Mouse (Mus musculus): Measurements from ENCODE around the gene Wasf3. TPM values are rescaled to one million over a fixed set of nuclear protein-coding genes. Genes with fewer than 3 reads are reported as not detected.
"Not testable (repeated sequence)": the region's sequence is repeated elsewhere in the genome, so short reads cannot be mapped to it uniquely, and the experiment has no call there.

The Wasf3 gene
- polyA plus RNA-seq, 1 experiment: 35.7 TPM

GRCm38 (mm10) chr5:146451592-146452254, 66.9 kb downstream of the Wasf3 start:
- no peak for TF ChIP-seq CTCF (IDR thresholded peaks at IDR 0.05; ENCODE audit: borderline replicate concordance, extremely low read depth, insufficient read depth, insufficient read length)
- TF ChIP-seq POLR2A (IDR thresholded peaks at IDR 0.05; ENCODE audit: borderline replicate concordance, extremely low read depth, insufficient read depth, insufficient read length, poor library complexity, severe bottlenecking): no peak
- DNase-seq (ENCODE audit: low read depth): peak; percentile 31

DNA sequence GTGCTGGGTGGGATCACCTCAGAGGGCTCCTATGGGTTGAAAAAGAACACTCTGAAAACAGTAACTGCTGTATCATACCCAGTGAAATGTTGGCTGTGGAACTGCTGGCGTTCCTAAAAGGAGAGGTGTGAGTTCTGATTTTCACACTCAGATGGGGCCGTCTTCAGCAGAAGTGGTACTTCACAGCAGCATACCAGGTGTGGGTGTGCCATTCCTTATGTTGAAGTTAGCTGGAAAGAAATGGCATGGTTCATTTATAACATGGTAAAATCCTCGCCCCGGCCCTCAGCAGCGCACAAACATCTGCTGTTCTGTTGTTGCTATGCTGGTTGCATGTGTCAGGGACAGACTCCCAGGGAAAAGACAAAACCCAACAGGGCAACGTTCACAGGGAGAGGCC, 68.8 kb downstream of the Wasf3 start:
- TF ChIP-seq CTCF (IDR thresholded peaks at IDR 0.05; ENCODE audit: borderline replicate concordance, extremely low read depth, insufficient read depth, insufficient read length): no peak
- TF ChIP-seq POLR2A (IDR thresholded peaks at IDR 0.05; ENCODE audit: borderline replicate concordance, extremely low read depth, insufficient read depth, insufficient read length, poor library complexity, severe bottlenecking): no peak
- DNase-seq (ENCODE audit: low read depth): no peak

- DNase-seq (ENCODE audit: low read depth): no peak
- TF ChIP-seq POLR2A (IDR thresholded peaks at IDR 0.05; ENCODE audit: borderline replicate concordance, extremely low read depth, insufficient read depth, insufficient read length, poor library complexity, severe bottlenecking) (no peak), CTCF (IDR thresholded peaks at IDR 0.05; ENCODE audit: borderline replicate concordance, extremely low read depth, insufficient read depth, insufficient read length) (no peak)
Observed at GRCm38 (mm10) chr5:146461612-146462011, 76.8 kb downstream of the Wasf3 start.

DNA sequence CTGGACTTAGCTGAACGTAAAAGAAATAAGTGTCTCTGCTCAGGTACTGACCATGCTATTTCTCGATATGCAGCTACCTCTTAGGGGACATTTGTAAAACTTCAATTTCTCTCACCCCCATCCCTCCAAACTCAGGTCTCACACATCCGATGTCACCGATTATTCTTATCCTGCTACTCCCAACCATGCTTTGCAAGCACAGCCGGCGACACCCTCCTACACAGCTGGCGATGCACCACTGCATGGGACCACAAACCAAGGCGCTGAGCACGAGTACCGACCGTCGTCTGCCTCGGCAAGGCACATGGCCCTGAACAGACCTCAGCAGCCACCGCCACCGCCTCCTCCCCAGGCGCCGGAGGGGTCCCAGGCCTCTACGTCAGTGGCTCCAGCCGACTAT, 81.9 kb downstream of the Wasf3 start:
- DNase-seq (ENCODE audit: low read depth): no peak
- TF ChIP-seq CTCF (IDR thresholded peaks at IDR 0.05; ENCODE audit: borderline replicate concordance, extremely low read depth, insufficient read depth, insufficient read length) (no peak), POLR2A (IDR thresholded peaks at IDR 0.05; ENCODE audit: borderline replicate concordance, extremely low read depth, insufficient read depth, insufficient read length, poor library complexity, severe bottlenecking) (no peak)

- no peak for DNase-seq (ENCODE audit: low read depth)
- TF ChIP-seq CTCF (IDR thresholded peaks at IDR 0.05; ENCODE audit: borderline replicate concordance, extremely low read depth, insufficient read depth, insufficient read length) (no peak), POLR2A (IDR thresholded peaks at IDR 0.05; ENCODE audit: borderline replicate concordance, extremely low read depth, insufficient read depth, insufficient read length, poor library complexity, severe bottlenecking) (no peak)
Observed at GRCm38 (mm10) chr5:146468311-146468710, 83.5 kb downstream of the Wasf3 start.

- DNase-seq (ENCODE audit: low read depth): no peak
- TF ChIP-seq CTCF (IDR thresholded peaks at IDR 0.05; ENCODE audit: borderline replicate concordance, extremely low read depth, insufficient read depth, insufficient read length) (no peak), POLR2A (IDR thresholded peaks at IDR 0.05; ENCODE audit: borderline replicate concordance, extremely low read depth, insufficient read depth, insufficient read length, poor library complexity, severe bottlenecking) (no peak)
Observed at GRCm38 (mm10) chr5:146470821-146471220, 86.0 kb downstream of the Wasf3 start.

- no peak for TF ChIP-seq CTCF (IDR thresholded peaks at IDR 0.05; ENCODE audit: borderline replicate concordance, extremely low read depth, insufficient read depth, insufficient read length)
- no peak for TF ChIP-seq POLR2A (IDR thresholded peaks at IDR 0.05; ENCODE audit: borderline replicate concordance, extremely low read depth, insufficient read depth, insufficient read length, poor library complexity, severe bottlenecking)
- DNase-seq (ENCODE audit: low read depth): no peak
Observed at GRCm38 (mm10) chr5:146471311-146471710, 86.5 kb downstream of the Wasf3 start.

GRCm38 (mm10) chr5:146471821-146472220, 87.0 kb downstream of the Wasf3 start:
- DNase-seq (ENCODE audit: low read depth): no peak
- TF ChIP-seq POLR2A (IDR thresholded peaks at IDR 0.05; ENCODE audit: borderline replicate concordance, extremely low read depth, insufficient read depth, insufficient read length, poor library complexity, severe bottlenecking): no peak
- no peak for TF ChIP-seq CTCF (IDR thresholded peaks at IDR 0.05; ENCODE audit: borderline replicate concordance, extremely low read depth, insufficient read depth, insufficient read length)

GRCm38 (mm10) chr5:146479564-146479963, 94.8 kb downstream of the Wasf3 start:
- DNase-seq (ENCODE audit: low read depth): peak; percentile 2

DNA sequence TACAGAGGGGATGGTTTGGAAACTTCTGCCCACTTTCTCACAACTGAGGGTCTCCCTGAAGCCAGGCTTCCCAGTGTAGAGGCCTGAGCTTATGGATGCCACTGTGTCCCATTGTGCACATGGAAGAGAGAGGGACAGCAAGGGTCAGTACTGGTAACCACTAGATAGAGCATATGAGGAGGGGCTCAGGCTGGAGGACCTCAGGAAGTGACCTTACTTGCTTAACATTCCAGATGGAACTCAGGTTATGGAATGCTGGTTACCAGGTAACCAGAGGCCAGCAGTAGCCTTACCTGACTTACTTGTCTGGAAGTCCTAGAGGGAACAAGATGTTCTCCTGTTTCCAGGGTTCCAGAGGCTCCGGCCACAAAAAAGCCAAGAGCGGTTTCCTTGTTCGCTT, 96.9 kb downstream of the Wasf3 start, which contains the start of gene Gm6408:
Gene Gm6408, plus strand, starts transcription at position 301 of the 400 bp plus-strand sequence.
- DNase-seq (ENCODE audit: low read depth): not testable (repeated sequence)

DNA sequence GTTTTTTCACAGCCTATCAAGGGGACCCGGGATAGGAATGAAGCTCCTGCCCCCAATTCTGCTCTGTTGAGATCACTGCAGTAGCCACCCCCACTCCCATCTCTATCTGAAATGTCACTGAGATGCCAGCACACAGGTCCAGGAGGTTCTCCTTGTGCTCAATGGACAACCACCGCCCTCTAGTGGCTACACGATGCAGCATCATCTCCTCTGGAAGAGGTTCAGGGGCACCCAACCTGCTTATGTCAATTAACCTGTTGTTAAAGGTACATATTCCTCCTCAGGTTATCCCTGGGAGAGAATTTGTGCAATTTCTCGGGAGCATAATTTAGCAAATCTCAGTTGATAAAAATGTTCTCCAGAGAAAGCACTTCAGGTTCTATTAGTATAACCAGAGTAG, 104.2 kb downstream of the Wasf3 start:
- not testable (repeated sequence) for DNase-seq (ENCODE audit: low read depth)

GRCm38 (mm10) chr5:146491063-146491462, 106.3 kb downstream of the Wasf3 start, which contains the start of gene Gm6370:
Gm6370 (plus strand) TSS chr5:146491363.
- not testable (repeated sequence) for DNase-seq (ENCODE audit: low read depth)

DNA sequence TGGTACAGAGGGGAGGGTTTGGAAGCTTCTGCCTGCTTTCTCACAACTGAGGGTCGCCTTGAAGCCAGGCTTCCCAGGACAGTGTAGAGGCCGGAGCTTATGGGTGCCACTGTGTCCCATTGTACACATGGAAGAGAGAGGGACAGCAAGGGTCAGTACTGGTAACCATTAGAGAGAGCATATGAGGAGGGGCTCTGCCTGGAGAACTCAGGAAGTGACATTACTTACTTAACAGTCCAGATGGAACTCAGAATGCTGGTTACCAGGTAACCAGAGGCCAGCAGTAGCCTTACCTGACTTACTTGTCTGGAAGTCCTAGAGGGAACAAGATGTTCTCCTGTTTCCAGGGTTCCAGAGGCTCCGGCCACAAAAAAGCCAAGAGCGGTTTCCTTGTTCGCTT, 117.3 kb downstream of the Wasf3 start, which contains the start of gene 4930449I24Rik:
Gene 4930449I24Rik, plus strand, starts transcription at position 301 of the 400 bp plus-strand sequence.
- not testable (repeated sequence) for DNase-seq (ENCODE audit: low read depth)

DNA sequence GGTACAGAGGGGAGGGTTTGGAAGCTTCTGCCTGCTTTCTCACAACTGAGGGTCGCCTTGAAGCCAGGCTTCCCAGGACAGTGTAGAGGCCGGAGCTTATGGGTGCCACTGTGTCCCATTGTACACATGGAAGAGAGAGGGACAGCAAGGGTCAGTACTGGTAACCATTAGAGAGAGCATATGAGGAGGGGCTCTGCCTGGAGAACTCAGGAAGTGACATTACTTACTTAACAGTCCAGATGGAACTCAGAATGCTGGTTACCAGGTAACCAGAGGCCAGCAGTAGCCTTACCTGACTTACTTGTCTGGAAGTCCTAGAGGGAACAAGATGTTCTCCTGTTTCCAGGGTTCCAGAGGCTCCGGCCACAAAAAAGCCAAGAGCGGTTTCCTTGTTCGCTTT, 129.0 kb downstream of the Wasf3 start, which contains the start of gene Gm3402:
Gene Gm3402, plus strand, starts transcription at position 301 of the 400 bp plus-strand sequence.
- DNase-seq (ENCODE audit: low read depth): not testable (repeated sequence)

Other genes with a start within 250 kb of the Wasf3 start
- gene Gm5565, start 224.4 kb upstream of the Wasf3 start, polyA plus RNA-seq (2012; rRNA removed): not detected in 2 replicates
- gene Gm6309, start 214.3 kb upstream of the Wasf3 start, polyA plus RNA-seq (2012; rRNA removed): not detected in 2 replicates
- 0.37 and 0.59 TPM in 2 replicates for gene 1700001J03Rik, start 199.7 kb upstream of the Wasf3 start, polyA plus RNA-seq (2012; rRNA removed)
- 16.1 and 16.3 TPM in 2 replicates for gene Rnf6, start 163.4 kb upstream of the Wasf3 start, polyA plus RNA-seq (2012; rRNA removed)
- gene Cdk8, start 153.8 kb upstream of the Wasf3 start, polyA plus RNA-seq (2012; rRNA removed): 69.9 and 76.2 TPM in 2 replicates
- gene Gm6408, start 97.0 kb downstream of the Wasf3 start, polyA plus RNA-seq (2012; rRNA removed): 0.07 TPM in 1 of 2 replicates, not detected in the other
- not detected in 2 replicates for gene Gm6370, start 106.4 kb downstream of the Wasf3 start, polyA plus RNA-seq (2012; rRNA removed)
- not detected in 2 replicates for gene 4930449I24Rik, start 117.4 kb downstream of the Wasf3 start, polyA plus RNA-seq (2012; rRNA removed)
- gene Gm3402, start 129.1 kb downstream of the Wasf3 start, polyA plus RNA-seq (2012; rRNA removed): not detected in 2 replicates
- not detected in 2 replicates for gene Gm3404, start 140.8 kb downstream of the Wasf3 start, polyA plus RNA-seq (2012; rRNA removed)
- not detected in 2 replicates for gene Gm3409, start 152.7 kb downstream of the Wasf3 start, polyA plus RNA-seq (2012; rRNA removed)
- gene Gm3415, start 171.2 kb downstream of the Wasf3 start, polyA plus RNA-seq (2012; rRNA removed): not detected in 2 replicates
- 17.9 and 19.2 TPM in 2 replicates for gene Gpr12, start 200.3 kb downstream of the Wasf3 start, polyA plus RNA-seq (2012; rRNA removed)

All from brain, embryonic 14.5 days (tissue).